Mouse (Mus musculus) MEL (cell line): ENCODE data around the gene Sit1. TPM values are rescaled to one million over a fixed set of nuclear protein-coding genes. Genes with fewer than 3 reads are reported as not detected.

Source experiments
- DNase-seq: peaks from one replicate; pipeline ENCODE4 v3.0.0; 2011; ENCODE audit warnings: low read depth, low spot score
- H3K27ac ChIP-seq: 2 replicates; pipeline ENCODE4 v1.5.1; 2012; ENCODE audit warnings: low read depth, mild to moderate bottlenecking, control low read depth, low read length, moderate library complexity; ENCODE audit not compliant: control insufficient read depth
- H3K27me3 ChIP-seq, 2 experiments: fragments of 150-350 bp in 1 of 2; sonication (generic) in 1 of 2; 2 replicates each; pipeline ENCODE4 v1.6.1; 2012; ENCODE audit warnings: low read length in 2 of 2, mild to moderate bottlenecking in 2 of 2, improper control_type of control experiment in 1 of 2, moderate library complexity in 1 of 2; ENCODE audit not compliant: insufficient read depth in 2 of 2, control insufficient read depth in 1 of 2
- H3K36me3 ChIP-seq, 2 experiments: 2 replicates each; pipeline ENCODE4 v1.6.1; 2012 to 2014; ENCODE audit warnings: low read length in 2 of 2, improper control_type of control experiment in 1 of 2, inconsistent platforms in 1 of 2, mild to moderate bottlenecking in 1 of 2; ENCODE audit not compliant: insufficient read depth in 2 of 2, control insufficient read depth in 1 of 2
- H3K4me1 ChIP-seq, 2 experiments: fragments of 150-350 bp in 1 of 2; sonication (generic) in 1 of 2; 2 replicates each; pipeline ENCODE4 v1.6.1; 2012; ENCODE audit warnings: low read length in 2 of 2, improper control_type of control experiment in 1 of 2, mild to moderate bottlenecking in 1 of 2; ENCODE audit not compliant: insufficient read depth in 2 of 2, control insufficient read depth in 1 of 2
- H3K4me3 ChIP-seq, 2 experiments: fragments of 150-350 bp in 1 of 2; sonication (generic) in 1 of 2; 2 replicates each; pipeline ENCODE4 v1.5.1; 2012; ENCODE audit warnings: low read depth in 2 of 2, low read length in 2 of 2, mild to moderate bottlenecking in 2 of 2, moderate library complexity in 2 of 2, control low read depth in 1 of 2, improper control_type of control experiment in 1 of 2; ENCODE audit not compliant: control insufficient read depth in 1 of 2, insufficient read depth in 1 of 2
- H3K79me2 ChIP-seq: 2 replicates; pipeline ENCODE4 v1.6.1; 2012; ENCODE audit warnings: mild to moderate bottlenecking, low read length, moderate library complexity; ENCODE audit not compliant: control insufficient read depth, poor library complexity, insufficient read depth
- H3K9ac ChIP-seq: 2 replicates; pipeline ENCODE4 v1.6.1; 2012; ENCODE audit warnings: low read depth, mild to moderate bottlenecking, control low read depth, low read length, moderate library complexity; ENCODE audit not compliant: control insufficient read depth, poor library complexity, severe bottlenecking
- H3K9me3 ChIP-seq: fragments of 150-350 bp; sonication (generic); replicated peaks from 2 replicates; pipeline ENCODE4 v1.6.1; 2012; ENCODE audit warnings: mild to moderate bottlenecking, low read length, improper control_type of control experiment, moderate library complexity; ENCODE audit not compliant: insufficient read depth
- CTCF ChIP-seq, 3 experiments: IDR thresholded peaks in 2 of 3; conservative IDR thresholded peaks in 1 of 3; 2 replicates each; pipeline ENCODE4 v1.5.1; 2011 to 2012; ENCODE audit warnings: low read length in 3 of 3, low read depth in 2 of 3, mild to moderate bottlenecking in 2 of 3, improper control_type of control experiment in 1 of 3, inconsistent platforms in 1 of 3, mixed read lengths in 1 of 3, moderate library complexity in 1 of 3; ENCODE audit not compliant: control insufficient read depth in 1 of 3, insufficient read depth in 1 of 3, poor library complexity in 1 of 3, severe bottlenecking in 1 of 3
- EP300 ChIP-seq, 2 experiments: IDR thresholded peaks; 2 replicates each; pipeline ENCODE4 v1.6.1; 2011; ENCODE audit warnings: improper control_type of control experiment in 2 of 2, low read length in 2 of 2, low read depth in 1 of 2, mild to moderate bottlenecking in 1 of 2
- GATA1 ChIP-seq: IDR thresholded peaks from 2 replicates; pipeline ENCODE4 v1.6.1; 2011; ENCODE audit warnings: low read depth, low read length, improper control_type of control experiment
- MYC ChIP-seq: IDR thresholded peaks from 2 replicates; pipeline ENCODE4 v1.6.1; 2011; ENCODE audit warnings: low read depth, mild to moderate bottlenecking, low read length, improper control_type of control experiment, moderate library complexity
- POLR2AphosphoS5 ChIP-seq: IDR thresholded peaks from 2 replicates; pipeline ENCODE4 v1.6.1; 2012; ENCODE audit warnings: low read depth, borderline replicate concordance, mild to moderate bottlenecking, inconsistent platforms, low read length, moderate library complexity, mixed read lengths
- RAD21 ChIP-seq: IDR thresholded peaks from 2 replicates; pipeline ENCODE4 v1.6.1; 2011; ENCODE audit warnings: mild to moderate bottlenecking, low read depth, low read length, improper control_type of control experiment
- RCOR1 ChIP-seq: IDR thresholded peaks from 2 replicates; pipeline ENCODE4 v1.6.1; 2012; ENCODE audit warnings: low read depth, mild to moderate bottlenecking, inconsistent platforms, low read length, improper control_type of control experiment
- SMC3 ChIP-seq: IDR thresholded peaks from 2 replicates; pipeline ENCODE4 v1.6.1; 2011; ENCODE audit warnings: low read depth, low read length, improper control_type of control experiment
- TBP ChIP-seq: IDR thresholded peaks from 2 replicates; pipeline ENCODE4 v1.8.0; 2011; ENCODE audit warnings: low read depth, low read length, improper control_type of control experiment
- USF1 ChIP-seq: IDR thresholded peaks from 2 replicates; pipeline ENCODE4 v1.6.1; 2014; ENCODE audit warnings: low read depth, mild to moderate bottlenecking, inconsistent platforms, low read length, improper control_type of control experiment, moderate library complexity
- ZMIZ1 ChIP-seq: IDR thresholded peaks from 2 replicates; pipeline ENCODE4 v1.6.1; 2012; ENCODE audit warnings: low read depth, mild to moderate bottlenecking, inconsistent platforms, low read length, improper control_type of control experiment, moderate library complexity
- polyA plus RNA-seq, 2 experiments: library from polyadenylated mRNA; stranded (reverse) in 1 of 2; unstranded in 1 of 2; fragments of >175 nt in 1 of 2; fragments of >200 nt in 1 of 2; gene quantifications; 2 replicates each; pipeline versions ENCODE4 v1.2.1 to v1.2.4; 2012; ENCODE audit warnings: low replicate concordance in 2 of 2, low read depth in 1 of 2; ENCODE audit not compliant: insufficient read length in 2 of 2, insufficient read depth in 1 of 2, missing spikeins in 1 of 2
- total RNA-seq: library from RNA; depleted of rRNA; stranded (reverse); fragments of 300-350 nt; gene quantifications from 2 replicates; pipeline ENCODE4 v1.2.3, GENCODE M21; 2012

Sit1 gene
- total and polyA plus RNA-seq, 3 experiments: 0.06 to 0.08 TPM; not detected in 1

- TF ChIP-seq SMC3: peak; percentile 81
- 0 out of 2 replicates have a peak, but pooled peaks have one; percentile 23 for TF ChIP-seq MYC
- TF ChIP-seq ZMIZ1: 0 out of 2 replicates have a peak, but pooled peaks have one; percentile 42
- TF ChIP-seq TBP: 0 out of 2 replicates have a peak, but pooled peaks have one; percentile 12
- 0 out of 4 replicates have a peak, but pooled peaks of 1 of the 2 experiments have one; percentile 8 for TF ChIP-seq EP300 (IDR thresholded peaks at IDR 0.05; ENCODE audit: low read depth in 1 of 2, low read length in 2 of 2)
- TF ChIP-seq POLR2AphosphoS5: no peak
Measured at GRCm38 (mm10) chr4:43530581-43530980, 47.0 kb upstream of the Sit1 start (continued).

- Histone ChIP-seq H3K79me2 (no peaks in the 10 kb centered on the region), H3K27ac (no peak overlapping the region), H3K9me3 (no peaks in the 10 kb centered on the region), H3K27me3 (peaks cover 0 to 3% of the 10 kb centered on the region in 2 experiments; a peak in 1 of 4 replicates), H3K36me3 (peaks cover 0 to 8% of the 10 kb centered on the region in 2 experiments; a peak in 2 of 4 replicates), H3K9ac (no peak overlapping the region), H3K4me1 (peaks cover 0 to 8% of the 10 kb centered on the region in 2 experiments; a peak in 2 of 4 replicates), H3K4me3 (no peak overlapping the region)
- peak; percentile 57; the same call in 1 of the 2 replicates for TF ChIP-seq GATA1
- TF ChIP-seq SMC3: no peak
- peak; percentile 74; the same call in 1 of the 2 replicates for TF ChIP-seq RCOR1
- peak; percentile 68 for DNase-seq
Measured at GRCm38 (mm10) chr4:43530081-43530501, 46.6 kb upstream of the Sit1 start.

- peaks cover 3 to 4% of the 10 kb centered on the region in 2 experiments; a peak in 3 of 4 replicates for H3K27me3 ChIP-seq
- TF ChIP-seq SMC3 (peak; percentile 6; the same call in 1 of the 2 replicates), CTCF (IDR thresholded peaks at IDR 0.05 in 2 of 3, conservative IDR thresholded peaks at IDR 0.05 in 1 of 3; ENCODE audit: control insufficient read depth in 1 of 3, insufficient read depth in 1 of 3, low read depth in 2 of 3, low read length in 3 of 3, poor library complexity in 1 of 3, severe bottlenecking in 1 of 3) (peak in 1 of 3 experiments; percentile 29; a peak in 2 of 6 replicates), RAD21 (peak; percentile 7; the same call in 1 of the 2 replicates), USF1 (no peak)
- no peak overlapping the region for H3K9ac ChIP-seq
- peaks cover 0 to 8% of the 10 kb centered on the region in 2 experiments; a peak in 2 of 4 replicates for H3K36me3 ChIP-seq
- no peaks in the 10 kb centered on the region for H3K9me3 ChIP-seq
- H3K79me2 ChIP-seq: no peaks in the 10 kb centered on the region
- DNase-seq: peak; percentile 41
- no peak overlapping the region for H3K4me3 ChIP-seq
- peaks cover 0 to 8% of the 10 kb centered on the region in 2 experiments; a peak in 2 of 4 replicates for H3K4me1 ChIP-seq
- no peak overlapping the region for H3K27ac ChIP-seq
Measured at GRCm38 (mm10) chr4:43528487-43528886, 45.0 kb upstream of the Sit1 start.
